Mouse (Mus musculus) forebrain, embryonic 11.5 days (tissue): ENCODE data around the gene Islr. TPM values are rescaled to one million over a fixed set of nuclear protein-coding genes. Genes with fewer than 3 reads are reported as not detected.

Experiments
- ATAC-seq: fragments of 200-750 bp; cut with Nextera tagmentation; replicated peaks from 2 replicates; pipeline ENCODE4 v1.8.0; 2017; ENCODE audit warnings: moderate TSS enrichment; ENCODE audit not compliant: low FRiP score
- DNase-seq: peaks from one replicate; pipeline ENCODE4 v3.0.0-alpha.2; 2017; ENCODE audit warnings: low spot score
- H3K27ac ChIP-seq: fragments of 300-500 bp; sonication (generic); 2 replicates; pipeline ENCODE4 v1.5.1; 2014; ENCODE audit warnings: low read depth, low read length
- H3K27me3 ChIP-seq: fragments of 300-500 bp; sonication (generic); 2 replicates; pipeline ENCODE4 v1.6.1; 2014; ENCODE audit warnings: mild to moderate bottlenecking, low read length, mixed read lengths; ENCODE audit not compliant: control insufficient read depth, insufficient read depth
- H3K36me3 ChIP-seq: fragments of 300-500 bp; sonication (generic); 2 replicates; pipeline ENCODE4 v1.6.1; 2014; ENCODE audit warnings: mild to moderate bottlenecking, low read length, moderate library complexity, mixed read lengths; ENCODE audit not compliant: control insufficient read depth, insufficient read depth
- H3K4me1 ChIP-seq: fragments of 300-500 bp; sonication (generic); replicated peaks from 2 replicates; pipeline ENCODE4 v1.6.1; 2014; ENCODE audit warnings: low read length, mixed read lengths; ENCODE audit not compliant: control insufficient read depth, insufficient read depth
- H3K4me2 ChIP-seq: fragments of 300-500 bp; sonication (generic); 2 replicates; pipeline ENCODE4 v1.6.1; 2014; ENCODE audit warnings: low read depth, mild to moderate bottlenecking, low read length, moderate library complexity, mixed read lengths; ENCODE audit not compliant: severe bottlenecking
- H3K4me3 ChIP-seq: fragments of 300-500 bp; sonication (generic); 2 replicates; pipeline ENCODE4 v1.5.1; 2014; ENCODE audit warnings: low read depth, low read length
- H3K9ac ChIP-seq: fragments of 300-500 bp; sonication (generic); 2 replicates; pipeline ENCODE4 v1.6.1; 2014; ENCODE audit warnings: low read length
- H3K9me3 ChIP-seq: fragments of 300-500 bp; sonication (generic); 2 replicates; pipeline ENCODE4 v1.6.1; 2016; ENCODE audit warnings: low read length, mixed read lengths; ENCODE audit not compliant: control insufficient read depth
- WGBS: fragments of 180-500 bp; shearing (Covaris S2); extraction: QIAGEN DNeasy Blood & Tissue Kit; methylation state at CpG from one replicate; pipeline ENCODE4 v1.1.7; 2014; 5-methylcytosine and 5-hydroxymethylcytosine counted together
- polyA plus RNA-seq: library from polyadenylated mRNA; unstranded; fragments of >200 nt; fragmentation: Nextera tagmentation; extraction: Ambion mirVana; gene quantifications from 2 replicates; pipeline ENCODE4 v1.2.1, GENCODE M21; 2014

The Islr gene
- polyA plus RNA-seq, 1 experiment from 2014 or later, result 9.4 TPM

DNA sequence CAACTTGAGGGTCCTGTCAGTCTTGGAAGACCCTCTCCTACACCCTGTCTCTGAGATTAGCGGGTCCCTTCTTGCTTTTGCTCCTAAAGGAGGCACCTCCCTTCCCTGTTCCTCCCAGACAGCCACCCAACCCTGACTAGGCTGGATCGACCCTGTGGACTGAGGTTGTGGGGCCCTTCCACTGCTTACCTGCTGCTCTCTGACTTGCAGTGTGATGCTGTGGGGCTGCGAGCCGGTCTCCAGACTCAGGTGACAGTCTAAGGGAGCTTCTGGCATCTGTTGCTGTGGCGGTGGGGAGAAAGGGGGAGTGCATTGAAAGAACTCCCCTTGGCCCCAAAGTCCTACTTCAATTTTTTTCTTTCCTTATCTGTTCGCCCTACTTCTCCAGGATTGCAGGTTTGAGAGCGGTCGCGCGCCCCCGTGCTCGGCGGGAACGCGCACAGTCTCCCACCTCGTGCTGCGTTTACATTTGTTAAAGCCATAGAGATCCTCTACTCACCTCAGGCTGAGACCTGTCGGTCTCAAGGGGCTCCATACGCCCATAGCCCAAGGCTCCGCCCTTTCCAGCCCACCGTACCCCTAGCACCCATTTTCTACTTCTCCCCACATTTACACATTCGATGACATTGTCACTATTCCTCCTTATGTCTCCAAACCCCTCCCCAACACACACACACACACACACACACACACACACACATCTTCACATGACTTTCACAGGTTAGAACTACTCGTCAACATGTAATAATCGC lies 2.8 kb downstream of the Islr start:
- no peaks in the 10 kb centered on the region for H3K9me3 ChIP-seq
- H3K36me3 ChIP-seq, result no peaks in the 10 kb centered on the region
- H3K4me2 ChIP-seq, result peak overlapping the region; percentile 45
- peak overlapping the region; percentile 58; the same call in 1 of the 2 replicates for H3K27ac ChIP-seq
- peak overlapping the region; percentile 61 for H3K9ac ChIP-seq
- peaks cover 76% of the 10 kb centered on the region for H3K27me3 ChIP-seq
- WGBS, result 1% methylated on average over 24 of the region's 24 CpGs
- ATAC-seq, result no peak
- H3K4me1 ChIP-seq, result peaks cover 57% of the 10 kb centered on the region
- peak; percentile 53 for DNase-seq
- H3K4me3 ChIP-seq, result peak overlapping the region; percentile 30

DNA sequence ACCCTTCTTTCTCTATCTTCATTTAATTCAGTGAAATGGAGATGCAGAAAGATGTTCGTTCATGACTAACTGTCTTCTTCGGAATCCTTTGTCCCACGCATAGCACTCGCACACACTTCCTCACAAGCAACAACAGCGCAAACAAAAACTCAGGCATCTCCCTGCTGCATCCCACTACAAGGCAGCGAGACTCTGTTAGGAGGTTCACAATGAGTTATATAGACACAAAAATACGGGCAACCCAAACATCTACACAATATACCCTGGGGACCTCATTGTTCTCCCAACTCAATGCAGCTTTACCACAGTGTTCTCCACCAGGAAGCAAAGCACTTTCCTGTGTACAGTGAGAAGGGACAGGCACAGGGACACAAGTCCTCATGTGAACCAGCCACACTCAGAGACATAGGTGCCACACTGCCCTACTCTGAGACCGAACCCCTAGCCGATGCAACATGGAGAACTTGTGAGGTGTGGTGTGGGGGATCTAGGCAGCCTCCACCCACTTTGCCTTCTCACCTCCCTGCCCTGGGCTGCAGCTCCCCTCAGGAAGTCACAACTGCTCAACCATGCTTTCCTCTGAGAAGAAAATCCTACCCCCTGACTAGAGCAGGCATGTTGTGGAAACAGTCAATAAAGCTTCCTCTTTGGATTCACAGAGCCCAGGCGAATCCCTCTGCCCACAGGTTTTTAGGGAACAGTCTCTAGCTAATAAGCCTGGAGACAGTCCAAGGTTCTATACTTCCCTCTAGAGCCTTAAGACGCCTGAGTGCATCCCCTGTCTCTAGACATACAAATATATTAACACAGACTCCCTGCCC lies 3.6 kb downstream of the Islr start:
- Histone ChIP-seq H3K4me2 (peak overlapping the region; percentile 45), H3K36me3 (no peaks in the 10 kb centered on the region), H3K9me3 (no peaks in the 10 kb centered on the region), H3K9ac (peak overlapping the region; percentile 61), H3K4me3 (peak overlapping the region; percentile 30), H3K27ac (peak overlapping the region; percentile 62), H3K27me3 (peaks cover 83% of the 10 kb centered on the region), H3K4me1 (peaks cover 57% of the 10 kb centered on the region)
- ATAC-seq (no peak), DNase-seq (peak; percentile 50)
- 9% methylated on average over 11 of the region's 11 CpGs for WGBS

DNA sequence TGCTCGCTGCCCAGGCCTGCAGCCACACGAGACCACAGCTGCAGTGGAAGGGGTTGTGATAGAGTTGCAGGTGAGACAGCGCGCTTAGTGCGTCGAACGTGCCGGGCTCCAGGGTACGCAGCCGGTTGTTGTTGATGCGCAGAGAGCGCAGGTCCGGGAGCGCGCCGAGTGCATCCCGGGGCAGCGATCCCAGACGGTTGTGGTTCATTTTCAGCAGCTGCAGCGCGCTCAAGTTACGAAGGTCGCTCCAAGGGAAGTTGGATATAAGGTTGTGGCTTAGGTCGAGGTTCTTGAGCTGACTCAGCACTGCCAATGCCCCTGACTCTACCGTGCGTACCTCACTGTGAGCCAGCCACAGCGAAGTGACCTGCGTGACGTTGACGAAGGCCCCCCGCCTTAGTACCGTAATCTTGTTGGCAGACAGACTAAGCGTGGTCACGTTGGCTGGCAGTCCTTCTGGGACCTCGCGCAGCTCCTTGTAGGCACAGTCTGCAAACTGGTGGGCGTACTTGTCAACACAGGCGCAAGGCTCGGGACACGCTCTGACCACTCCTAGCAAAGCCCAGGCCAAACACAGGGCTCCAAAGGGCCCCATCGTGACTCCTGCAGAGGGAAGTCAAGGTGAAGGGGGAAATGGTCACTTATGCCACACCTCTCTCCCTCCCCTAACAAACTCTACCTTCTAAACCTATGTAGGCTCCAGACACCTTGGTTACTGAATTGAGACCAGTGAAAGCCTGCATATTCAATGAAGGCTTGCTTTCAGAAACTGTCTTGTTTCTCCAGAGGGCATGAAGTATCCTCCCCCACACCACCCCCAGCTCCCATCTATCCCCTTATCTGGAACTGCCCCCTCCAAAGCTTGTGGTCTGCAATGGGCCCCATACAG lies 4.5 kb downstream of the Islr start:
- peak; percentile 54 for DNase-seq
- H3K4me1 ChIP-seq, result peaks cover 55% of the 10 kb centered on the region

DNA sequence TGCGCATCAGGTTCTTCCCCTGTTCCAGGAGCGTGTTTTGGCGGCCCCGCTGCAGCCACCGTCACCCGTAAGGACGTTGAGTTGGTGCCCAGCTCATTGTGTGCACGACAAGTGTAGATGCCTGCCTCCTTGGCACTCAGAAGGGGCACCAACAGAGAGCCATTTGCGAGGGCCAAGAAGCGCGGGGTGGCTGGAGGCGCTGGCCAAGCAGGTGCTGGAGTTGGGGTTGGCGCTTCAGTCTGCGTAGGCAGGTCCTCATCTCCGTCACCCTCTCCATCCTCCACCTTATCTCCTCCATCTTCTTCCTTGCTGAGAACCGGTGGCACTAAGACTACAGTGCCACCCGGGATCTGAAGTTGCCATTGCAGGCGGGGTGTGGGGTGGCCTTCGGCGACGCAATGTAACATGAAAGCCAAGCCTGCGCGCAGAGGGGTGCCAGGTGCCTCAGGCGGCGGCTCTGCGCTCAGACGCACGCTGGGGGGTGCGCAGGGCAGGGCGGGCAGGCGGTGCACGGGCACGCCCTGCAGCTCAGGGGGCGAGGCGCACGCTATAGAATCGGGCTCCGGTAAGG lies 5.2 kb downstream of the Islr start:
- Histone ChIP-seq H3K4me3 (peak overlapping the region; percentile 30), H3K4me1 (peaks cover 56% of the 10 kb centered on the region), H3K9ac (peak overlapping the region; percentile 61), H3K36me3 (no peaks in the 10 kb centered on the region), H3K4me2 (peak overlapping the region; percentile 45), H3K27me3 (peaks cover 84% of the 10 kb centered on the region), H3K27ac (peak overlapping the region; percentile 57), H3K9me3 (no peaks in the 10 kb centered on the region)
- ATAC-seq (no peak), DNase-seq (peak; percentile 64)
- 2% methylated on average over 38 of the region's 38 CpGs for WGBS

More for the DNA sequence above, 4.5 kb downstream of the Islr start:
- Histone ChIP-seq H3K4me2 (peak overlapping the region; percentile 45), H3K4me3 (peak overlapping the region; percentile 30), H3K27me3 (peaks cover 84% of the 10 kb centered on the region), H3K27ac (peak overlapping the region; percentile 37), H3K9ac (peak overlapping the region; percentile 61), H3K9me3 (no peaks in the 10 kb centered on the region), H3K36me3 (no peaks in the 10 kb centered on the region)
- ATAC-seq, result no peak
- 1% methylated on average over 41 of the region's 41 CpGs for WGBS

- peak overlapping the region; percentile 57 for H3K27ac ChIP-seq
- H3K4me1 ChIP-seq, result peaks cover 53% of the 10 kb centered on the region
- no peaks in the 10 kb centered on the region for H3K36me3 ChIP-seq
- peaks cover 75% of the 10 kb centered on the region for H3K27me3 ChIP-seq
- WGBS, result 1% methylated on average over 58 of the region's 58 CpGs
- DNase-seq (peak; percentile 77), ATAC-seq (no peak)
- peak overlapping the region; percentile 55 for H3K9ac ChIP-seq
- peak overlapping the region; percentile 30 for H3K4me3 ChIP-seq
- H3K9me3 ChIP-seq, result no peaks in the 10 kb centered on the region
- H3K4me2 ChIP-seq, result peak overlapping the region; percentile 45
These were observed 6.1 kb downstream of the Islr start for GRCm38 (mm10) chr9:58197781-58198701.

GRCm38 (mm10) chr9:58196610-58197567 lies 7.2 kb downstream of the Islr start:
- DNase-seq, result peak; percentile 58
- peaks cover 41% of the 10 kb centered on the region for H3K4me1 ChIP-seq
- peak overlapping the region; percentile 55 for H3K9ac ChIP-seq

DNA sequence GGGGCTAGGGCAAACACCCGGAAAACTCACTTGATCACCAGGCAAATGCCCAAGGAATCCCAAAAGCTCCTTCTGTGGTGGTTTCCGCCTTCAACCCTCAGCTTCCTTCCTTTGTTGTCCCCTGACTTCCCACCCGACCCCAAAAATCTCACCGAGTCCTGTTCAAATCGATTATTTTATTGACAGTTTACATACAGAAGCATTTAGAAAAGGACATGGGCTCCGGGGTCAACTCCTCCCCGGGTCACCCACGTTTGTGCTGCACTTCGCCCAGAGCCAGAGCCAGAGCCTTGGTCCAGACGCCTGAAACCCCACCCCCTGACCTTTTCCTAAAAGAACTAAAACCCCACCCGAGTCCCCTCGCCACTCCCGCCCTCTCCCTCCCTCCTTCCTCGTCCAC lies 8.0 kb downstream of the Islr start:
- 1% methylated on average over 13 of the region's 14 CpGs for WGBS
- no peak for ATAC-seq
- H3K4me2 ChIP-seq, result peak overlapping the region; percentile 45
- peak overlapping the region; percentile 21; the same call in 1 of the 2 replicates for H3K27ac ChIP-seq
- peak overlapping the region; percentile 30 for H3K4me3 ChIP-seq
- peak overlapping the region; percentile 55 for H3K9ac ChIP-seq
- peaks cover 57% of the 10 kb centered on the region for H3K27me3 ChIP-seq
- no peaks in the 10 kb centered on the region for H3K9me3 ChIP-seq
- H3K4me1 ChIP-seq, result peaks cover 34% of the 10 kb centered on the region
- DNase-seq, result peak; percentile 47
- no peaks in the 10 kb centered on the region for H3K36me3 ChIP-seq

More at GRCm38 (mm10) chr9:58196610-58197567, 7.2 kb downstream of the Islr start:
- no peaks in the 10 kb centered on the region for H3K36me3 ChIP-seq
- peak overlapping the region; percentile 30 for H3K4me3 ChIP-seq
- H3K27me3 ChIP-seq, result peaks cover 64% of the 10 kb centered on the region
- peak overlapping the region; percentile 21; the same call in 1 of the 2 replicates for H3K27ac ChIP-seq
- peak overlapping the region; percentile 45 for H3K4me2 ChIP-seq
- no peaks in the 10 kb centered on the region for H3K9me3 ChIP-seq
- no peak for ATAC-seq
- WGBS, result 3% methylated on average over 46 of the region's 46 CpGs
